In genomic region chr14:121376566-121376965, GRCm38 (mm10) we compare ENCODE assay signal across 11 mouse cellular contexts. TPM values are rescaled to one million over a fixed set of nuclear protein-coding genes. Genes with fewer than 3 reads are reported as not detected.
DNase-seq lines count a peak whose midpoint lies in the region; ATAC-seq and TF ChIP-seq lines count a peak whose summit lies in the region.
"Had no signal": no experiment of that assay in that cellular context is flagged by ENCODE, and none has a peak within 500 bp of the region (broad histone marks: within the 10 kb centered on the region; RNA-seq: fewer than 3 reads in every experiment).

No protein-coding gene starts in this region.

- no peaks in the 10 kb centered on the region for H3K27me3 ChIP-seq in heart, adult 2 months (ENCODE audit: control insufficient read depth, insufficient read depth, low read length)
- H3K27me3 ChIP-seq in lung, embryonic 15.5 days = no peaks in the 10 kb centered on the region
- H3K27me3 ChIP-seq in intestine, embryonic 16.5 days (replicated peaks; ENCODE audit: control insufficient read depth, insufficient read depth, low read length) = no peaks in the 10 kb centered on the region
- H3K27me3 ChIP-seq in stomach, embryonic 16.5 days (ENCODE audit: control insufficient read depth, insufficient read depth, low read length) = no peaks in the 10 kb centered on the region
- H3K27me3 ChIP-seq: hindbrain, embryonic 13.5 days; neural tube, embryonic 13.5 days had no signal

- DNase-seq in heart, adult 2 months = no peak
- DNase-seq in heart, adult 9 months (ENCODE audit: low spot score in 2 of 2) = no peak
- DNase-seq in lung, postnatal 14 days = no peak
- DNase-seq in spleen, adult 18-20 months = no peak
- DNase-seq: kidney, postnatal 4 days; right cerebral cortex, postnatal 14 days had no signal

- no peak overlapping the region for H3K27ac ChIP-seq in heart, adult 2 months
- no peak overlapping the region for H3K27ac ChIP-seq in lung, embryonic 15.5 days
- H3K27ac ChIP-seq in intestine, embryonic 16.5 days (ENCODE audit: low read length) = no peak overlapping the region
- H3K27ac ChIP-seq in stomach, embryonic 16.5 days (ENCODE audit: low read length) = no peak overlapping the region
- H3K27ac ChIP-seq: hindbrain, embryonic 13.5 days; neural tube, embryonic 13.5 days had no signal

- no peaks in the 10 kb centered on the region for H3K9me3 ChIP-seq in lung, embryonic 15.5 days
- H3K9me3 ChIP-seq in intestine, embryonic 16.5 days (ENCODE audit: control insufficient read depth, low read length) = no peaks in the 10 kb centered on the region
- no peaks in the 10 kb centered on the region for H3K9me3 ChIP-seq in stomach, embryonic 16.5 days (replicated peaks; ENCODE audit: control insufficient read depth, low read length)
- H3K9me3 ChIP-seq: hindbrain, embryonic 13.5 days; neural tube, embryonic 13.5 days had no signal

- no peak for TF ChIP-seq EP300 in heart, adult 2 months (IDR thresholded peaks at IDR 0.05; ENCODE audit: insufficient read depth, low read depth, low read length)

- no peak for ATAC-seq in lung, embryonic 15.5 days (ENCODE audit: borderline replicate concordance, extremely low read depth, low FRiP score, low TSS enrichment)
- no peak for ATAC-seq in intestine, embryonic 16.5 days
- no peak for ATAC-seq in stomach, embryonic 16.5 days (ENCODE audit: insufficient read depth, low FRiP score)

- H3K9ac ChIP-seq in heart, adult 2 months (ENCODE audit: low read depth, low read length) = 0 out of 2 replicates have a peak overlapping the region, but pooled peaks have one; percentile 22
- H3K9ac ChIP-seq in lung, embryonic 15.5 days = no peak overlapping the region
- peak overlapping the region; percentile 1; the same call in 1 of the 2 replicates for H3K9ac ChIP-seq in intestine, embryonic 16.5 days (ENCODE audit: low read depth, low read length)
- H3K9ac ChIP-seq in stomach, embryonic 16.5 days (ENCODE audit: low read length) = peak overlapping the region; percentile 11; the same call in 1 of the 2 replicates
- H3K9ac ChIP-seq: neural tube, embryonic 13.5 days had no signal

- WGBS in heart, adult 2 months = 26% methylated on average over 6 of the region's 6 CpGs
- WGBS in lung, embryonic 15.5 days = 52% methylated on average over 6 of the region's 6 CpGs
- 43% methylated on average over 6 of the region's 6 CpGs for WGBS in intestine, embryonic 16.5 days
- WGBS in stomach, embryonic 16.5 days = 42% methylated on average over 6 of the region's 6 CpGs

- peak overlapping the region; percentile 11 for H3K4me2 ChIP-seq in lung, embryonic 15.5 days
- peak overlapping the region; percentile 17; the same call in 1 of the 2 replicates for H3K4me2 ChIP-seq in intestine, embryonic 16.5 days (ENCODE audit: low read depth, low read length)
- peak overlapping the region; percentile 75; the same call in 1 of the 2 replicates for H3K4me2 ChIP-seq in stomach, embryonic 16.5 days (ENCODE audit: low read depth, low read length)

- no peak for TF ChIP-seq POLR2A in heart, adult 2 months (IDR thresholded peaks at IDR 0.05; ENCODE audit: insufficient read depth, low read depth, low read length)

- intact Hi-C loops in heart, adult 2 months (cut with DNase I) = loop anchor here (5.0 kb wide), 2 partner anchors 59 to 464 kb away; partner anchors contain the start of gene Ipo5

- H3K36me3 ChIP-seq in heart, adult 2 months (ENCODE audit: control insufficient read depth, insufficient read depth, low read length) = peaks cover 13% of the 10 kb centered on the region
- no peaks in the 10 kb centered on the region for H3K36me3 ChIP-seq in lung, embryonic 15.5 days
- H3K36me3 ChIP-seq in intestine, embryonic 16.5 days (ENCODE audit: control insufficient read depth, insufficient read depth, low read length) = no peaks in the 10 kb centered on the region
- no peaks in the 10 kb centered on the region for H3K36me3 ChIP-seq in stomach, embryonic 16.5 days (ENCODE audit: control insufficient read depth, insufficient read depth, low read length)
- H3K36me3 ChIP-seq: hindbrain, embryonic 13.5 days; neural tube, embryonic 13.5 days had no signal

- no peak for TF ChIP-seq CTCF in heart, adult 2 months (IDR thresholded peaks at IDR 0.05)

- H3K4me3 ChIP-seq in heart, adult 2 months = no peak overlapping the region
- H3K4me3 ChIP-seq in lung, embryonic 15.5 days = no peak overlapping the region
- H3K4me3 ChIP-seq in intestine, embryonic 16.5 days (ENCODE audit: low read length) = peak overlapping the region; percentile 4; the same call in 1 of the 2 replicates
- H3K4me3 ChIP-seq in stomach, embryonic 16.5 days (replicated peaks; ENCODE audit: low read length) = no peak overlapping the region
- H3K4me3 ChIP-seq: hindbrain, embryonic 13.5 days had no signal

- H3K79me2 ChIP-seq in heart, adult 2 months (replicated peaks; ENCODE audit: control insufficient read depth, insufficient read depth, low read length) = peaks cover 6% of the 10 kb centered on the region

- peaks cover 21% of the 10 kb centered on the region for H3K4me1 ChIP-seq in heart, adult 2 months (ENCODE audit: control insufficient read depth, insufficient read depth, low read length)
- peaks cover 63% of the 10 kb centered on the region for H3K4me1 ChIP-seq in lung, embryonic 15.5 days
- H3K4me1 ChIP-seq in intestine, embryonic 16.5 days (ENCODE audit: control insufficient read depth, insufficient read depth, low read length) = peaks cover 40% of the 10 kb centered on the region
- H3K4me1 ChIP-seq in stomach, embryonic 16.5 days (ENCODE audit: control insufficient read depth, insufficient read depth, low read length) = peaks cover 43% of the 10 kb centered on the region

RNA-seq across cellular contexts. Expression of gene Stk24, which starts 3.2 kb away (rescaled TPM):
- 10 to 100 TPM; 70.2 to 75.6 TPM for total RNA-seq in heart, adult 2 months (2021)
- polyA plus RNA-seq in heart, adult 2 months (2012; rRNA removed) = 21.4 and 38.8 TPM in 2 replicates
- polyA plus RNA-seq in lung, embryonic 15.5 days (2015; fragmentation: Nextera tagmentation; extraction: Ambion mirVana) = 40.3 and 40.6 TPM in 2 replicates
- polyA plus RNA-seq in intestine, embryonic 16.5 days (2015; fragmentation: Nextera tagmentation; extraction: Ambion mirVana) = 27.3 and 39.7 TPM in 2 replicates
- 33.2 and 33.6 TPM in 2 replicates for polyA plus RNA-seq in stomach, embryonic 16.5 days (2015; fragmentation: Nextera tagmentation; extraction: Ambion mirVana)

Comparison
In these comparisons a context has a peak if more than half of its experiments do, and no peak if none do; other contexts are left out.
1. H3K4me2 ChIP-seq: peak in every context shown above with its lines; median percentile 75 in stomach, embryonic 16.5 days; 17 in intestine, embryonic 16.5 days; 11 in lung, embryonic 15.5 days.